Mouse (Mus musculus) olfactory bulb, adult 2 months (tissue): ENCODE results near the gene Rab3gap2.

Experiments
- CTCF ChIP-seq: fragments of 200-500 bp; IDR thresholded peaks from 2 replicates; pipeline ENCODE4 v1.5.1; 2012; ENCODE audit warnings: low read depth, mild to moderate bottlenecking, low read length, moderate library complexity; ENCODE audit not compliant: insufficient read depth
- POLR2A ChIP-seq: fragments of 200-500 bp; IDR thresholded peaks from 2 replicates; pipeline ENCODE4 v1.6.1; 2012; ENCODE audit warnings: mild to moderate bottlenecking, low read depth, low read length, moderate library complexity; ENCODE audit not compliant: insufficient read depth

DNA sequence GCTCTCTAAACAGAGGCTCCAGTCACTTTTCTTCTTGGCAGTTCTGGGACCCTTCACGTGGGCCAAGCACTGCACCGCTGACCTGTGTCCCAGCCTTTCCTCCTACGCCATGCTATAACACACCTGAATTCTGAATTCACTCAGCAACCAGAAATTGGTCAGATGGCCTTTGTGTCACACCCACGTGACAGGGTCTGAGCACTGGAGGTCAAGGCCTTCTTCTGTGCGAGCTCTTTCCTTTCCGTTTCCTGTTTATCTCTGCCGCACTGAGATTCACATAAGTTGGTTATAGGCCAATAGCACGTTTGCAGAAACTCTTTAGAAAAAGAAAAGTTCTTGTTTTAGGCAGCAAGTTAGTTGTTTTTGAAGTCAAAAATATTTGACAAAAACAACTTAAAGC, 44.8 kb downstream of the Rab3gap2 start:
- TF ChIP-seq CTCF (no peak), POLR2A (no peak)
